Mouse (Mus musculus) small intestine, adult 2 months (tissue): ENCODE data around the gene Cd7.

Experiments used
- CTCF ChIP-seq: fragments of 200-500 bp; IDR thresholded peaks from 2 replicates; pipeline ENCODE4 v1.5.1; 2012; ENCODE audit warnings: low read depth, mild to moderate bottlenecking, control low read depth, inconsistent platforms, low read length, moderate library complexity, mixed read lengths; ENCODE audit not compliant: insufficient replicate concordance, insufficient read length; ENCODE audit errors: extremely low read depth
- POLR2A ChIP-seq: fragments of 200-500 bp; IDR thresholded peaks from 2 replicates; pipeline ENCODE4 v1.6.1; 2012; ENCODE audit warnings: low read depth, mild to moderate bottlenecking, control low read depth, inconsistent platforms, low read length, moderate library complexity

- TF ChIP-seq CTCF = no peak
- TF ChIP-seq POLR2A = no peak
Observed at GRCm38 (mm10) chr11:121001966-121002365, 37.3 kb downstream of the Cd7 start.
